Mouse (Mus musculus) forebrain, embryonic 10.5 days (tissue): ENCODE results near the gene Cars2. TPM values are rescaled to one million over a fixed set of nuclear protein-coding genes. Genes with fewer than 3 reads are reported as not detected.
"Not testable (repeated sequence)": the region's sequence is repeated elsewhere in the genome, so short reads cannot be mapped to it uniquely, and the experiment has no call there.

Experiments used
- DNase-seq: peaks from one replicate; pipeline ENCODE4 v3.0.0-alpha.2; 2017; ENCODE audit warnings: low spot score; ENCODE audit errors: extremely low spot score
- H3K27ac ChIP-seq: fragments of 300-500 bp; sonication (generic); 2 replicates; pipeline ENCODE4 v1.5.1; 2016; ENCODE audit warnings: mild to moderate bottlenecking
- H3K27me3 ChIP-seq: fragments of 300-500 bp; sonication (generic); 2 replicates; pipeline ENCODE4 v1.6.1; 2016; ENCODE audit warnings: mild to moderate bottlenecking; ENCODE audit not compliant: poor library complexity, severe bottlenecking
- H3K36me3 ChIP-seq: fragments of 300-500 bp; sonication (generic); replicated peaks from 2 replicates; pipeline ENCODE4 v1.6.1; 2016; ENCODE audit warnings: mild to moderate bottlenecking, moderate library complexity
- H3K4me1 ChIP-seq: fragments of 300-500 bp; sonication (generic); 2 replicates; pipeline ENCODE4 v1.6.1; 2016
- H3K4me3 ChIP-seq: fragments of 300-500 bp; sonication (generic); 2 replicates; pipeline ENCODE4 v1.5.1; 2016; ENCODE audit warnings: mild to moderate bottlenecking, moderate library complexity
- H3K9me3 ChIP-seq: fragments of 300-500 bp; sonication (generic); 2 replicates; pipeline ENCODE4 v1.6.1; 2016; ENCODE audit warnings: mild to moderate bottlenecking, moderate library complexity
- WGBS: fragments of 180-500 bp; shearing (Covaris S2); methylation state at CpG from one replicate; pipeline ENCODE4 v1.1.7; 2016; 5-methylcytosine and 5-hydroxymethylcytosine counted together
- polyA plus RNA-seq: library from polyadenylated mRNA; unstranded; fragments of >200 nt; fragmentation: Nextera tagmentation; extraction: Ambion mirVana; gene quantifications from 2 replicates; pipeline ENCODE4 v1.2.1, GENCODE M21; 2016

Gene Cars2
- polyA plus RNA-seq, 1 experiment from 2014 or later = 19.4 TPM

GRCm38 (mm10) chr8:11497017-11497990 is 53.3 kb downstream of the Cars2 start, which contains the start of gene Naxd:
TSS of gene Naxd (plus strand) at chr8:11497506.
- Histone ChIP-seq H3K36me3 (peaks cover 23% of the 10 kb centered on the region), H3K27ac (peak within 1 kb of the TSS; percentile 91), H3K4me1 (peaks cover 19% of the 10 kb centered on the region), H3K9me3 (peaks cover 4% of the 10 kb centered on the region; the same call in 1 of the 2 replicates), H3K27me3 (peaks cover 6% of the 10 kb centered on the region; the same call in 1 of the 2 replicates), H3K4me3 (peak within 1 kb of the TSS; percentile 85)
- DNase-seq = peak; percentile 91
- WGBS = 4% methylated on average over 73 of the region's 73 CpGs

- not testable (repeated sequence) for H3K4me3 ChIP-seq, H3K36me3 ChIP-seq, H3K9me3 ChIP-seq, H3K27ac ChIP-seq, DNase-seq, H3K4me1 ChIP-seq
- peaks cover 36% of the 10 kb centered on the region; the same call in 1 of the 2 replicates for H3K27me3 ChIP-seq
- WGBS = 87% methylated on average over 2 of the region's 2 CpGs
Observed at GRCm38 (mm10) chr8:11492340-11492739, 58.2 kb downstream of the Cars2 start.

- Histone ChIP-seq H3K27ac (no peak overlapping the region), H3K4me3 (no peak overlapping the region), H3K27me3 (peaks cover 50% of the 10 kb centered on the region), H3K9me3 (no peaks in the 10 kb centered on the region), H3K4me1 (peaks cover 7% of the 10 kb centered on the region), H3K36me3 (no peaks in the 10 kb centered on the region)
- no peak for DNase-seq
- WGBS = 77% methylated on average over 4 of the region's 4 CpGs
Observed at GRCm38 (mm10) chr8:11487229-11487628, 63.4 kb downstream of the Cars2 start.

GRCm38 (mm10) chr8:11486142-11486541 is 64.4 kb downstream of the Cars2 start:
- H3K9me3 ChIP-seq = no peaks in the 10 kb centered on the region
- no peaks in the 10 kb centered on the region for H3K36me3 ChIP-seq
- H3K27me3 ChIP-seq = peaks cover 55% of the 10 kb centered on the region
- peak; percentile 73 for DNase-seq
- 28% methylated on average over 7 of the region's 7 CpGs for WGBS
- H3K4me3 ChIP-seq = no peak overlapping the region
- peaks cover 11% of the 10 kb centered on the region for H3K4me1 ChIP-seq
- H3K27ac ChIP-seq = no peak overlapping the region

GRCm38 (mm10) chr8:11482537-11482936 is 68.0 kb downstream of the Cars2 start:
- DNase-seq = no peak
- no peak overlapping the region for H3K27ac ChIP-seq
- WGBS = 78% methylated on average over 3 of the region's 3 CpGs
- peaks cover 35% of the 10 kb centered on the region for H3K4me1 ChIP-seq
- H3K36me3 ChIP-seq = no peaks in the 10 kb centered on the region
- H3K4me3 ChIP-seq = no peak overlapping the region
- H3K9me3 ChIP-seq = no peaks in the 10 kb centered on the region
- peaks cover 67% of the 10 kb centered on the region for H3K27me3 ChIP-seq

GRCm38 (mm10) chr8:11481876-11482275 is 68.7 kb downstream of the Cars2 start:
- Histone ChIP-seq H3K36me3 (no peaks in the 10 kb centered on the region), H3K4me1 (peaks cover 39% of the 10 kb centered on the region), H3K27me3 (peaks cover 73% of the 10 kb centered on the region), H3K9me3 (no peaks in the 10 kb centered on the region), H3K27ac (no peak overlapping the region), H3K4me3 (no peak overlapping the region)
- no peak for DNase-seq
- 56% methylated on average over 3 of the region's 3 CpGs for WGBS

GRCm38 (mm10) chr8:11479591-11479990 is 71.0 kb downstream of the Cars2 start:
- Histone ChIP-seq H3K36me3 (no peaks in the 10 kb centered on the region), H3K27ac (no peak overlapping the region), H3K27me3 (peaks cover 94% of the 10 kb centered on the region), H3K4me3 (peak overlapping the region; percentile 66; the same call in 1 of the 2 replicates), H3K4me1 (peaks cover 52% of the 10 kb centered on the region), H3K9me3 (no peaks in the 10 kb centered on the region)
- WGBS = 2% methylated on average over 14 of the region's 14 CpGs
- DNase-seq = no peak

GRCm38 (mm10) chr8:11478807-11479527 is 71.6 kb downstream of the Cars2 start:
- Histone ChIP-seq H3K4me1 (peaks cover 54% of the 10 kb centered on the region), H3K4me3 (peak overlapping the region; percentile 66), H3K9me3 (no peaks in the 10 kb centered on the region), H3K27ac (peak overlapping the region; percentile 30; the same call in 1 of the 2 replicates), H3K36me3 (no peaks in the 10 kb centered on the region), H3K27me3 (peaks cover 96% of the 10 kb centered on the region)
- under 1% methylated on average over 23 of the region's 23 CpGs for WGBS
- peak; percentile 41 for DNase-seq

- Histone ChIP-seq H3K9me3 (no peaks in the 10 kb centered on the region), H3K4me3 (peak within 1 kb of the TSS; percentile 66), H3K27ac (peak within 1 kb of the TSS; percentile 30; the same call in 1 of the 2 replicates), H3K27me3 (peaks cover 97% of the 10 kb centered on the region), H3K36me3 (no peaks in the 10 kb centered on the region), H3K4me1 (peaks cover 63% of the 10 kb centered on the region)
- DNase-seq = peak; percentile 74
- under 1% methylated on average over 69 of the region's 69 CpGs for WGBS
Observed at GRCm38 (mm10) chr8:11477811-11478761, 72.5 kb downstream of the Cars2 start, which contains the start of gene Rab20. TSS of gene Rab20 (minus strand) at chr8:11478710.

GRCm38 (mm10) chr8:11477178-11477553 is 73.4 kb downstream of the Cars2 start:
- peaks cover 67% of the 10 kb centered on the region for H3K4me1 ChIP-seq
- H3K27ac ChIP-seq = no peak overlapping the region
- H3K9me3 ChIP-seq = no peaks in the 10 kb centered on the region
- no peak for DNase-seq
- peaks cover 99% of the 10 kb centered on the region for H3K27me3 ChIP-seq
- no peaks in the 10 kb centered on the region for H3K36me3 ChIP-seq
- WGBS = 5% methylated on average over 9 of the region's 9 CpGs
- H3K4me3 ChIP-seq = peak overlapping the region; percentile 34

GRCm38 (mm10) chr8:11476338-11477177 is 74.0 kb downstream of the Cars2 start:
- Histone ChIP-seq H3K4me1 (peaks cover 65% of the 10 kb centered on the region), H3K4me3 (peak overlapping the region; percentile 34), H3K27me3 (peaks cover 99% of the 10 kb centered on the region), H3K36me3 (no peaks in the 10 kb centered on the region), H3K9me3 (no peaks in the 10 kb centered on the region), H3K27ac (no peak overlapping the region)
- peak; percentile 54 for DNase-seq
- WGBS = 2% methylated on average over 24 of the region's 24 CpGs
